Mouse (Mus musculus) frontal cortex, postnatal 36 days (tissue): ENCODE measurements around the gene Rab3il1.
"Not testable (repeated sequence)": the region's sequence is repeated elsewhere in the genome, so short reads cannot be mapped to it uniquely, and the experiment has no call there.

ENCODE experiments used
- DNase-seq, 2 experiments: peaks; one replicate each; pipeline ENCODE4 v3.0.0; 2022; ENCODE audit warnings: low spot score in 2 of 2

The Rab3il1 gene

GRCm38 (mm10) chr19:10001206-10001969, at the start of gene Rab3il1, which contains the start of gene Best1:
Rab3il1 (plus strand) TSS chr19:10001669.
Best1 (minus strand) TSS chr19:10001633.
- DNase-seq = no peak

- DNase-seq = no peak
Measured at GRCm38 (mm10) chr19:9952390-9952789, 49.1 kb upstream of the Rab3il1 start.

- no peak for DNase-seq
Measured at GRCm38 (mm10) chr19:9952912-9953311, 48.6 kb upstream of the Rab3il1 start.

- DNase-seq = peak in 1 of 2 experiments; percentile 61
Measured at GRCm38 (mm10) chr19:9954055-9954810, 47.2 kb upstream of the Rab3il1 start.

- DNase-seq = no peak
Measured at GRCm38 (mm10) chr19:9954811-9955202, 46.7 kb upstream of the Rab3il1 start.

- no peak for DNase-seq
Measured at GRCm38 (mm10) chr19:9955438-9955837, 46.0 kb upstream of the Rab3il1 start.

GRCm38 (mm10) chr19:9956624-9957388, 44.7 kb upstream of the Rab3il1 start:
- no peak for DNase-seq

- DNase-seq = no peak
Measured at GRCm38 (mm10) chr19:9957965-9958364, 43.5 kb upstream of the Rab3il1 start.

GRCm38 (mm10) chr19:9960769-9961168, 40.7 kb upstream of the Rab3il1 start:
- DNase-seq = no peak

- no peak for DNase-seq
Measured at GRCm38 (mm10) chr19:9964205-9964916, 37.1 kb upstream of the Rab3il1 start.

GRCm38 (mm10) chr19:9966096-9966867, 35.2 kb upstream of the Rab3il1 start:
- no peak for DNase-seq

GRCm38 (mm10) chr19:9968081-9968787, 33.2 kb upstream of the Rab3il1 start:
- no peak for DNase-seq

GRCm38 (mm10) chr19:9974853-9975252, 26.6 kb upstream of the Rab3il1 start:
- not testable (repeated sequence) for DNase-seq

GRCm38 (mm10) chr19:9977085-9977484, 24.4 kb upstream of the Rab3il1 start:
- DNase-seq = no peak

GRCm38 (mm10) chr19:9978431-9978951, 23.0 kb upstream of the Rab3il1 start:
- peak in 1 of 2 experiments; percentile 63 for DNase-seq

- no peak for DNase-seq
Measured at GRCm38 (mm10) chr19:9979156-9979555, 22.3 kb upstream of the Rab3il1 start.

- DNase-seq = no peak
Measured at GRCm38 (mm10) chr19:9980258-9980657, 21.2 kb upstream of the Rab3il1 start, which contains the start of gene Fth1. Fth1 (plus strand) TSS chr19:9980598.

- DNase-seq = no peak
Measured at GRCm38 (mm10) chr19:9981621-9982020, 19.8 kb upstream of the Rab3il1 start.

- peak; percentile 95 to 96 for DNase-seq
Measured at GRCm38 (mm10) chr19:9982151-9982851, 19.2 kb upstream of the Rab3il1 start.
